Mouse (Mus musculus) hematopoietic stem cell, adult 5-6 weeks (primary cell): ENCODE results near the gene Gtf2f2. TPM values are rescaled to one million over a fixed set of nuclear protein-coding genes. Genes with fewer than 3 reads are reported as not detected.

ENCODE experiments used
- ATAC-seq, 2 experiments: fragments of 125-278 bp in 1 of 2; replicated peaks in 1 of 2; 2 replicates each; pipeline ENCODE4 v1.8.0; 2016 to 2017; ENCODE audit warnings: inconsistent platforms in 2 of 2, mild to moderate bottlenecking in 2 of 2, moderate number of reproducible peaks in 2 of 2, low read depth in 1 of 2, moderate TSS enrichment in 1 of 2; ENCODE audit not compliant: low FRiP score in 2 of 2, poor library complexity in 2 of 2, severe bottlenecking in 2 of 2, insufficient read depth in 1 of 2, low TSS enrichment in 1 of 2
- total RNA-seq: library from RNA; stranded (forward); fragments of 172-1452, 232-1000 nt; gene quantifications from 2 replicates; pipeline ENCODE4 v1.2.3, GENCODE M21; 2017

The Gtf2f2 gene
- total RNA-seq, 1 experiment from 2014 or later, result 52.9 TPM

DNA sequence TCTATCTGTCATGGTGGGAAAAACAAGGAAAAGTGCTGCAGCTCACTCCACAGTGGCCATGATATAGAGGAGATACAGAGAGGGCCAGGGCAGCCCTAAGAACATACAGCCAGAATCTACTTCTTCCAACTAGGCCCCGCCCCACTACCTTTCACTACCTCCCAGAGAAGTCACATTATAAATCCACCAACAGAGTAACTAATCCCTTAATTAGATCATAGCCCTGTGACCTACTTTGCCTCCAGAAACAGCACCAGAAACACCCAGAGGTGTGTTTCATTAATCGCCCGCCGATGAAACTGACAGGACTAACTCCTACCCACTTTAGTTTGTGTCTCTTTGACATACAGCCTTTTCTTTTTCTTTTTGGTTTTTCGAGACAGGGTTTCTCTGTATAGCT is 1.5 kb downstream of the Gtf2f2 start:
- no peak for ATAC-seq

DNA sequence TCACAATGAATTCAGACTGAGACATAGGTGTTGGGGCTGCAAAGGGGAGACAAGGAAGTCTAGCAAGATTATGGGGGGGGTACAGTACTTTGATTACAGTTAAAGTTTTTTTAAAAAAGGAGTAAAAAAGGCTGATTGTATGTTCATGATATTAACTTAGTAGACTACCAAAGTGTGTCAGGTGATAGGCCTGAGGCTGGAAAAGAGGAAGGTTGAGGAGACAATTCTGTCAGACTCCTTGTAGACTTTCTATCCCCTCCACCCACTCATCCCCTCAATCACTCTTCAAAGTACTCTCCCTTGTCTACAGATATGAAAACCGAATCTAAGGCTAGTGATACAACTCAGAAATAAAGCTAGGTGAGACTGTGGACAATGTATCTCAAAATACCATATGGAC is 2.5 kb downstream of the Gtf2f2 start:
- ATAC-seq, result no peak

DNA sequence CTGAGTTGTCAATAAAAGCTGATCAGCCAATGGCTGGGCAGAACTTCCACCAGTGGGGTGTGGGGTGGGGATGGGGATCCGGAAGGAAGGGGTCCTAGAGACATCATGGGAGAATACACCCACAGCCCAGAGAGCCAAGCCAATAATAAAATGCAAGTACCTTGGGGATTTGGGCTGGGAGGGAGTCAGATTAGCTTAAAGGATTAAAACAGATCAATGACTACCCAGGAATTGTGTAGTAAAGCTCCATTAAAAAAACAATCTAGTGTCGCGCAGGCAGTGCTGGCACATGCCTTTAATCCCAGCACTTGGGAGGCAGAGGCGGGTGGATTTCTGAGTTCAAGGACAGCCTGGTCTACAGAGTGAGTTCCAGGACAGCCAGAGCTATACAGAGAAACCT is 5.7 kb downstream of the Gtf2f2 start:
- ATAC-seq, result no peak

DNA sequence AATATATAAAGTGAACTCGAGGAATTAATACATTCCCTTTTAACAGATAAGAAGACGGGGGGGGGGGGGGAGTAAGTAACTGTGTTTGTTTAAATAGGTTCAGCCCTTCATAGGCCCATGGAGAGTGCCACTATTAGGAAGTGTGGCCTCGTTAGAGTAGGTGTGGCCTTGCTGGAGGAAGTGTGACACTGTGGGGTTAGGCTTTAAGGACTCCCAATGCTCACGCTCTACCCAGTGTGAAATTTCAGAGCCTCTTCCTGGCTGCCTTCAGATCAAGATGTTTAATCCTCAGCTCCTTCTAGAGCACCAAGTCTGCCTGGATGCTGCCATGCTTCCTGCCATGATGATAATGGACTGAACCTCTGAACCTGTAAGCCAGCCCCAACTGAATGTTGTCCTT is 8.9 kb downstream of the Gtf2f2 start:
- no peak for ATAC-seq

DNA sequence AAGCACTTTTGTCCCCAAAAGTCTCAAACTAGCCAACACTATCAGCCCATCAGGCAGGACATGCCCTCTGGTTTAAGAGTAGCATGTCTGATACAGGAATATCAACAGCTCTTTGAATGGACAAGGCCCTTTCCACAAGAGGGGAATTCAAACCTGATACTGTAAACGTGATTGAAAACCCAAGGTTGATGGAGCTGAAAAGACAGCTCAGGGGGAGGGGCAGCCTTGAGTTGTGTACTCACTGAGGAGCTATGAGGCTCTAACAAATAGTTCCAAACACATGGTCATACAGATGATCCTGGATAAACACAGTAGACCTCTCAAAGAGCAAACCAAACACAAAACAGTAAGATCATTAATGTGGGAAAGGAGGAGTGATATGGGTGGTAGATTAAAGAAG is 12.6 kb downstream of the Gtf2f2 start:
- no peak for ATAC-seq

DNA sequence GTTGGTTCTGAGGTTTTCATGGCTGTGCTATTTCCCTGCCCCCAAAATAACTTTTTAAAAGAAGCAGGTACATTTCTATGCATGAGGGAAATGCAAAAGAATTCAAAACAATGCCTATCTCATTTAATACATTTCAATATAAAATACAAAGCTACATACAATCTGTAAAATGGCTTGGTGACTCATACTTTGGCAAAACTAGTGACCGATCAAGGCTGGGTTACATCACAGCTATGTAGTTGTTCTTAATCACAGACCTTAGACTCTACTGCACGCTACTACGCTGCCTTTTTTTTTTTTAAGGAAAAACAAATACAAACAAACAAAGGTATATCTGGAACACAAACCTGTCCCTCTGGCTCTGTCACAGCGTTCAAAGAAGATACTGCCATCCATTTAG is 18.3 kb downstream of the Gtf2f2 start:
- ATAC-seq, result no peak

DNA sequence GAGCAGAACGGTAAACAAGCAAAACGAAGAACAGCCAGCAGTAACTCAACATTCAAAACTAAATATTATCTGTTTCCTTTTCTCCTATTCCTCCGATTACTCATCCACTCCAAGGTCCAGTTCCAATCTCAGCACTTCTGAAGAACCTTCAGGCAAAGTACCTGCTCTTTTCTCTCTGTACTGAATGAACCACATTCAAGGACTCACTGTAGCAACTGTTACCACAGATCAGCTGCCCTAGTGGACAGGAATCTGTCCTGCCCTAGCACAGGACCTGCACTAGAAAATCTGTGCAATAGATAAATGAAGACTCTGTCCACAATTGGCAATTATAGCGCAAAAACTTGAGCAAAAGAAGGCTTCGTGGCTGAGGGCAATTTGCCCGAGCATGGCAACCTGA is 19.7 kb downstream of the Gtf2f2 start:
- ATAC-seq, result no peak

DNA sequence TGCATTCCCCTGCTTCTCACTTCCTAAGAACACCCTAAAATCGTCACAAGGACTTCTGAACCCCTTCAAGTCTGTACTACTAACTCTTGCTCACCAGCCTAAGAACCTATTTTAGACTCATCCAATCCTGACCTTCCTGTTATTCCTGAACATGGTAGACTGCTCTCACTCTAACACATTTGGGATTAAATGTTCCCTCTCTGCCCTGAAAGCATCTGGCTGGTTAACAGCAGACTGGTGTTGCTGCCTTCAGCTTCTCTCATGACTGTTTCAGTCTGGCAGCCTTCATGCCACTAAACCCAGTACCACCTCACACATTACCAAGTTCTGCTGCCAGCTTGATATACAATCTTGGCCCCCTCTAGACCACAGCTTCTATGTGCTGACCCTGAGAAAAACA is 21.5 kb downstream of the Gtf2f2 start:
- no peak for ATAC-seq

DNA sequence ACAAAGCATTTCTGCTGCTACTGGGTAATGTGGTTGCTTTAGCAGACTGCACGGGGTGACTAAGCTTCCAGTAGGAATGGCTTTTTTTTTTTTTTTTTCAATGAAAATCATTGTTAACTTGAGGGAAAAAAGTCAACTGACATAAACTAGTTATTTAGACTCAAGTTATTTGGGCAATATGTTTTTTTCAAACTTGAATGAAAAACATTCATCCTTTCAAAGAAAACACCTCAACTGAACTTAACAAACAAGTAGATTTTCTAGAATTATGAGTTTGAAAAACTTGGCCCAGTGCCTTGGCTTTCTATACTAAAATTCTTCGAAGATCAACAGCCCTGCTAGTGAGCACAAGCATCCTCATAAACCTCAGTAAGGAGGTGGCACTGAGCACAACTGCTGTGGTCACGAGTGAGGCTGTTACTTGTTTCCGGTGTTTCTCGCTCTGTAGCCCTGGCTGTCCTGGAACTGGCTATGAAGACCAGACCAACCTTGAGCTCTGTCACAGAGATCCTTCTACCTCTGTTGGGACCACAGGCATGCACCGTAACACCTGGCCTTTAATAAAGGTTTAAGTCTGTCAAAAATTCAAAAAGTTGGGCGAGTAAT is 23.7 kb downstream of the Gtf2f2 start:
- peak in 1 of 2 experiments; percentile 80; a peak in 2 of 4 replicates for ATAC-seq

DNA sequence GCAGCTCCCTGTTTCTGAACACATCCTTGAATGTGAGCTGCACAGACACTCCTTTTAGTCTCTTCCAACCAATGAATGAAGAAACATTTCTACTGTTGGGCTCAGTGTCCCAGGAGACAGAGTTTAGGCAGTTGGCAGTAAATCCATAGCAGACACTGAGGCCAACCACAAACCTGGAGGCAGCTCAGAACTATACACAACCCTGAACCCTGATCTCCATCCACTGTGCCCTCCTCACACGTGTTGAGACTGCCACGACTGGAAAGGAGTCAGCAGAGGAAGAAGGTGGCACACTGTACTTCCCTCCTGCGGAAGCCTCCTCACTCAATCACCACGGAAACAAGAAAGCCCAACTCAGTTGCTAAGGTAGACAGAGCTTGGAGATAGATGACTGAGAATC is 25.6 kb downstream of the Gtf2f2 start:
- ATAC-seq, result peak; percentile 81 to 89

DNA sequence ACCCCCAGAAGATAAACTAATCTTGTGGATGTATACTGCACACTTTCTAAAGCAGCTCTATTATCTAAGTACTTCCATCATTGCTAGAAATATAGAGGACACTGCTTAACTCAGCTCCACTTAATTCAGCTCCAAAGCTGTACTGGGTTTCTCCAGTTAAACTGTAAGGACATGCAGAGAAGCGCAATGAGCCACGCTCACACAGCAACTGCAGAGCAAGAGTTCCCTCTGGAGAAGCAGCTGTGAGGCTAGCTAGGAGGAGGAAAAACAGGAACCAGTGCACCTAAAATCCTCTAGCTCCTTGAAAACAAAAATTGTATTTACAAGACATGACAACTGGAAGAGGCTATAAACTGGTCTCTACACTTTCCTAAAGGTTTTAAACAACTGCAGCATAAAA is 26.8 kb downstream of the Gtf2f2 start:
- no peak for ATAC-seq

DNA sequence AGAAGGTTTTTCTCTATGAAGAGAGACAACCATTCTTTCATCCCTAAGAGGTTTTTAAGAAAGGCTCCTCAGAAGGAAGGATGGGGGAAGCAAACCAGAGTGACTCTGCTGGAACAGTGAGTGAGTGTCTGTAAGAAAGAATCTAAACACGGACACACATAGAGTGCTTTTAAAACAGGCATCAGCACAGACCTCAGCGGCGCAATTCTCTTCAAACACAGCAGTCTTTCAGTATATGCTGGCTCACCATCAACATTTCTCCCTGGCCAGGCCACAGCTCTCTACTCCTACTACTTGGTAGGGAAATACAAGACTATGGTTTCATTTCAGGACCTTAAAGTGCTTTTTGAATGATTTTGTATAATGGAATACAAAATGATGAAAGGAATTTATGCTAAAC is 29.4 kb downstream of the Gtf2f2 start:
- ATAC-seq, result no peak

DNA sequence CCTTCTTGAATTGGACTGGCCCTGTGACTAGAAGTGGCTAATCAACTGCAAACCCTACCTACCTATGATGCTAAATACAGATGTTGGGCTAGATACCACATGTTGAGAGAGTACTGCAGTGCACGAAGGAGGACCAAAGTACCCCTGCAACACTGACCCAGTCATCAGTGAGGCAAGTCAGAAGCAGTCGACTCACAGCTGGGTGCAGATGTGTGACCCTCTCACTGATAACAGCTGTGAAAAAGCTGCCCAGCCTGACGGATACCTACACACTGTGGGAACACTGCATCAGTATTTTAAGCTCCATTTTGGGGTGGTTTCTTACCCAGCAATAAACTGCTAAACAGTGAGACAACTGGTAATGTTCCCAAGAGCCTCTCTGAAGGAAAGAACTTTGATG is 34.6 kb downstream of the Gtf2f2 start:
- ATAC-seq, result no peak

DNA sequence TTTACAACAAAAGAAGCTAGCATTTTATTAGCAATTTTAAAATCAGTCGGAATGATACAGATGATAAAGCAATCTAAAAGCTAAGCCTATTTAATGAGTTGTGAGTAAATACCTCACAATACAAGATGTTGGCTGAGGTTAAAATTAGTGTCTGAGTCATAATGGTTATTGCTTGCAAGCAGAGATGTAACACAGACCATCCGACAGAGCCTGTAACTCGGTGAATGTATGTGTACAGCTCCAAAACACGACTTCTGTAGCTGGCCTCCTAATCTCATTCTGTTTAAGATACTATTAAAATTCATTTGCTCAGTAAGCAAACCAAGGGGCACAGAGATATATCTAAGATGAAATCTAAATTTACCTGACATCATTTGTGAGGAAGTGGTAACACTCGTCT is 43.4 kb downstream of the Gtf2f2 start:
- no peak for ATAC-seq

DNA sequence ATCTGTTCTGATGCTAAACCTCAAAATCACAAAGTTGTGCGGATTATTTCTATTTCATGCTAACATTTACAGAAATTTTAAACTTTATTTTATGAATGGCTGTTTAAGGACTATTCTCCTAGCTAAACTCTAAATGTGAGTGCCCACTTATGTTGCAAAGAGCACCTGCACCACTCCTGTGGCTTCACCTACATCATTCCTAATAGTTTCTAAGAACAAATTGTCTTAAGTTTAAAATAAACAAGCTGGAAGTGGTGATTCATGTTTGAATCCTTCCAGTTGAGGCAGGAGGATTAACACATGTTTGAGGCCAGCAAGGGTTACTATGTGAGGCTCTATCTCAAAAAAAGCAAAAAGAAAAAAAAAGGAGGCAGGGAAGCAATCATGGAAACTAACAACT is 46.2 kb downstream of the Gtf2f2 start:
- no peak for ATAC-seq

DNA sequence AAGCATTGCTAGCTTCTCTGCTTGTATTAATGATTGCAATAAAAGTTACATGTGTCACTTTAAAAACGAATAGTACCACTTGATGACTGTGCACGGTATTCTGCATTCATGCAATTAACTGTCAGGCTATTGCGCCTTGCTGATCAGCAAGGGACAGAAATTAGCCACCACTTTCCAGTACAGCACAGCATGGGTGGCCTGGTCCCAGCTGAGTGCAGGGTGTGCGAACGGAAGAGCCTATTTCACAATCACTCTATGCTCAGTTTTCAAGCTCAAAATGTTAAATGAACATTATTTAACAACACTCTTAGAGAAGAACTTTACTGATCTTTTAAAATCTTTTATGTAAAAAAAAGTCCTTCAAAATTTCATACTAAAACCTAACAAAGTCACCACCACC is 46.7 kb downstream of the Gtf2f2 start:
- ATAC-seq, result no peak

DNA sequence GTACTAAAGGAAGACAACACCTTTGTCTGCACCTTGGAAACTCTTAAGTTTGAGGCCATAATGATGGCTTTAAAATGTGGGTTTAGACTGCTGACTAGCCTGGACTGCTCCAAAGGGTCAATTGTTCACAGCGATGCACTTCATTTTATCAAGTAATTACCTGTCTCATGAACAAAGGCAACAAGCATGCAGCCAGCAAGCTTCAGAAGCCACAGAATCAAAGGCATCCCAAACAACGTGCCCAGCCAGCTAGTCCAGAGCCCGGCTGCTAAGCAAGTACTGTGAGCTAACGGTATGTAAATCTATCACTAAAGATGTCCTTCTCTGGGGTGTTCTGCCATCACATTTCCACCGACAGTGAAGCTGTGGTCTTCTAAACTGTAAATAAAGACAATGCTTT is 47.5 kb downstream of the Gtf2f2 start:
- no peak for ATAC-seq

DNA sequence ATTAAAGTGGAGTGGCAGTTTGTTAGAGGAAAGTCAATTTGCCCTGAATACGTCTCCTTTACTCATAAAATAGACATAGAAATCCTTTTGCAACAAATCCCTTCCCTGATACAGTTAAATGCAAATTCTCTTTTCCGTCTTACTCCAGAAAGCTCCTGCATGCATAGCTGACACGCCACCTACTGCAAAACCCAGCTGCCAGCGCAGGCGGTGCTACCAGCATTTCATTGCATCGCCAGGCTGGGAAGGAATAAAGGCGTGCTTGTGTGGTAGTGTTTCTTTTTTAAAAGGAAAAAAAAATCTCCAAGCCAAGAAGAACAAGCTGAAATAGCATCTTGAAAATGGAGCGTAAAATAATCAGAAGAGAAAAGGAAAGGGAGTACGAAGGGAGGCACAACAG is 48.4 kb downstream of the Gtf2f2 start:
- ATAC-seq, result no peak

DNA sequence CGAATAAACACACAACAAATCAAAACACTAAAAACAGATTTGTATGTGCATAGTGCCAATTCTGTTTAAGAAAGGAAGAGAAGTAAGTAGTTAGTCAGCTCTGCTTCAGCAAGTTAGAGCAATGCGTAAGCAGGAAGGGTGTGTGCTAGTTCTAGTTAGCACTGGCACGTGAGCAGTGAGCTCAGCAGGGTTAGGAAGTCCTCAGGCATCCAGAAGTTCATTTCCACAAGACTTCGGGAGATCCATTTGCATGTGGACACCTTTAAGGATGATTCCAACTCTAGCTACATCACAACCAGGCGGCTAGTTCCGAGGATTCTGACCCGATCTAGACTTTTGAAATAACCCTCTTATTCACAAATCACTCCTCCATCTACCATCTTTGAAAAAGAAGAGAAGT is 55.9 kb downstream of the Gtf2f2 start, which contains the start of gene Kctd4:
TSS of gene Kctd4 (plus strand) at position 244 of the 400 bp plus-strand sequence.
- no peak for ATAC-seq

DNA sequence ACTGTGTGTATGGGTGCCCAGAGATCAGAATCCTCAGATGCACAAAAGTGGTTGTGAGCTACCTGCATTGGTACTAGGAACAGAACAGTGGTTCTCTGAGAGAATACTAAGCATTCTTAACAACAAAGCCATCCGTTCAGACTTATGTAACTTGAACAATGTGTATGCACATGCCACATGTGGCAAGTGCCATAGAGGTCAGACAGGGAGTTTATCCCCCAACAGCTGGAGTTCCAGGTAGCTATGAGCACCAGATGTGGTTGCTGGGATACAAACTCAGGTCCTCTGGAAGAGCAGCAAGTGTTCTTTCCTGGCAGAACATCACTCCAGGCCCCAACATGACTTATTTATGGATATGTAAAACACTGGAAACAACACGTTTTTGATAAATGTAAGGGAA is 57.7 kb downstream of the Gtf2f2 start:
- ATAC-seq, result no peak
